Mouse (Mus musculus) CH12.LX (cell line): ENCODE results near the gene Hamp.

Experiments used
- CTCF ChIP-seq, 2 experiments: IDR thresholded peaks in 1 of 2; conservative IDR thresholded peaks in 1 of 2; 2 replicates each; pipeline ENCODE4 v1.5.1; 2011 to 2012; ENCODE audit warnings: low read depth in 2 of 2, low read length in 2 of 2, improper control_type of control experiment in 1 of 2, inconsistent platforms in 1 of 2, mild to moderate bottlenecking in 1 of 2, moderate library complexity in 1 of 2
- JUN ChIP-seq: IDR thresholded peaks from 2 replicates; pipeline ENCODE4 v1.6.1; 2011; ENCODE audit warnings: low read depth, mild to moderate bottlenecking, low read length, improper control_type of control experiment, moderate library complexity; ENCODE audit not compliant: insufficient read depth
- JUND ChIP-seq: conservative IDR thresholded peaks from 2 replicates; pipeline ENCODE4 v1.6.1; 2011; ENCODE audit warnings: low read depth, low read length, improper control_type of control experiment
- POLR2A ChIP-seq: IDR thresholded peaks from 2 replicates; pipeline ENCODE4 v1.6.1; 2011; ENCODE audit warnings: low read depth, mild to moderate bottlenecking, improper control_type of control experiment, low read length

GRCm38 (mm10) chr7:30981703-30982102 is 37.9 kb upstream of the Hamp start:
- TF ChIP-seq POLR2A, result no peak
- no peak for TF ChIP-seq JUND
- TF ChIP-seq CTCF (conservative IDR thresholded peaks at IDR 0.05 in 1 of 2, IDR thresholded peaks at IDR 0.05 in 1 of 2; ENCODE audit: low read depth in 2 of 2, low read length in 2 of 2), result no peak
- TF ChIP-seq JUN, result no peak
